24 mouse cellular contexts compared by ENCODE assay signal in genomic region chr6:142888346-142888745, GRCm38 (mm10).
DNase-seq lines count a peak whose midpoint lies in the region; TF ChIP-seq lines count a peak whose summit lies in the region.
"Had no signal": no experiment of that assay in that cellular context is flagged by ENCODE, and none has a peak within 500 bp of the region (broad histone marks: within the 10 kb centered on the region; RNA-seq: fewer than 3 reads in every experiment).

No protein-coding gene starts in this region.

- H3K36me3 ChIP-seq in thymus, adult 2 months (ENCODE audit: control insufficient read depth, insufficient read depth, low read length) = no peaks in the 10 kb centered on the region
- peaks cover 2% of the 10 kb centered on the region; the same call in 1 of the 2 replicates for H3K36me3 ChIP-seq in ES-E14 (ENCODE audit: control insufficient read depth, insufficient read depth, low read length, poor library complexity, severe bottlenecking)
- H3K36me3 ChIP-seq: forebrain, embryonic 10.5 days; G1E; heart, embryonic 10.5 days; heart, embryonic 13.5 days had no signal

- H3K4me1 ChIP-seq in thymus, adult 2 months (replicated peaks; ENCODE audit: control insufficient read depth, insufficient read depth, low read length) = peaks cover 35% of the 10 kb centered on the region
- peaks cover 26 to 28% of the 10 kb centered on the region in 2 experiments for H3K4me1 ChIP-seq in ES-E14 (ENCODE audit: control insufficient read depth in 2 of 2, insufficient read depth in 2 of 2, low read length in 2 of 2, poor library complexity in 1 of 2)
- H3K4me1 ChIP-seq: forebrain, embryonic 13.5 days had no signal

- 75% methylated on average over 6 of the region's 6 CpGs for WGBS in thymus, adult 2 months

- in situ Hi-C loops in ES-E14 (cut with MboI; ENCODE audit: low sequenced_read_pairs in 2 of 2, unreplicated experiment in 2 of 2) = no loop called here

- H3K9ac ChIP-seq in ES-E14 (ENCODE audit: insufficient read depth, low read depth, low read length, poor library complexity, severe bottlenecking) = no peak overlapping the region
- H3K9ac ChIP-seq: forebrain, embryonic 13.5 days; heart, embryonic 13.5 days; hindbrain, embryonic 14.5 days had no signal

- no peak overlapping the region for H3K4me3 ChIP-seq in thymus, adult 2 months (ENCODE audit: control insufficient read depth, insufficient read depth, low read length)
- no peak overlapping the region for H3K4me3 ChIP-seq in ES-E14 (ENCODE audit: insufficient read depth in 1 of 2, low read depth in 1 of 2, low read length in 2 of 2, poor library complexity in 1 of 2, severe bottlenecking in 1 of 2)
- H3K4me3 ChIP-seq: forebrain, embryonic 10.5 days; forebrain, embryonic 13.5 days; gastrocnemius, adult 2 months; heart, embryonic 10.5 days; heart, embryonic 13.5 days had no signal

- no peaks in the 10 kb centered on the region for H3K27me3 ChIP-seq in thymus, adult 2 months (ENCODE audit: control insufficient read depth, insufficient read depth, low read length)
- H3K27me3 ChIP-seq: forebrain, embryonic 13.5 days; heart, embryonic 13.5 days; Patski had no signal

- H3K9me3 ChIP-seq in ES-E14 (ENCODE audit: control insufficient read depth, insufficient read depth, low read depth, low read length) = no peaks in the 10 kb centered on the region
- H3K9me3 ChIP-seq: forebrain, embryonic 10.5 days; forebrain, embryonic 13.5 days; G1E; heart, embryonic 10.5 days; heart, embryonic 13.5 days had no signal

- H3K27ac ChIP-seq in thymus, adult 2 months (ENCODE audit: control insufficient read depth, insufficient read depth, low read length) = peak overlapping the region; percentile 60
- H3K27ac ChIP-seq in ES-E14 (ENCODE audit: insufficient read depth, low read depth, low read length, poor library complexity, severe bottlenecking) = peak overlapping the region; percentile 23; the same call in 1 of the 2 replicates
- H3K27ac ChIP-seq: forebrain, embryonic 10.5 days; forebrain, embryonic 13.5 days; gastrocnemius, adult 2 months; heart, embryonic 10.5 days; heart, embryonic 13.5 days; hindbrain, embryonic 14.5 days; hindbrain, postnatal 0 days had no signal

- no peak for TF ChIP-seq CTCF in thymus, adult 2 months (IDR thresholded peaks at IDR 0.05; ENCODE audit: borderline replicate concordance, control insufficient read depth, extremely low read depth, insufficient read depth, low read length, poor library complexity)

- no peak for TF ChIP-seq POLR2A in thymus, adult 2 months (IDR thresholded peaks at IDR 0.05; ENCODE audit: control insufficient read depth, extremely low read depth, insufficient read depth, low read length, poor library complexity)

- DNase-seq in thymus, adult 2 months = no peak
- no peak for DNase-seq in thymus, postnatal 25 days
- DNase-seq in ES-CJ7 (ENCODE audit: low read depth, low spot score) (peak; percentile 75), ES-E14 (ENCODE audit: low read depth, low spot score) (peak; percentile 33), adipocyte (ENCODE audit: low spot score) (no peak)
- no peak for DNase-seq in frontal cortex, postnatal 36 days (ENCODE audit: low spot score in 2 of 2)
- DNase-seq: adrenal gland, postnatal 10 days; adrenal gland, postnatal 36 days; cerebellum, adult 18-20 months; cerebellum, adult 9-10 months; cerebellum, postnatal 14 days; gastrocnemius, adult 2 months; gastrocnemius, postnatal 14 days; heart, adult 18-20 months; heart, postnatal 14 days; heart, postnatal 4 days had no signal

TF ChIP-seq in ES-E14, 5 proteins besides CTCF, POLR2A, EP300 and RAD21:
- TF ChIP-seq MAFK (IDR thresholded peaks at IDR 0.05; ENCODE audit: insufficient read depth, low read depth, low read length) (no peak), ZC3H11A (IDR thresholded peaks at IDR 0.05; ENCODE audit: borderline replicate concordance, low read depth, low read length) (no peak), ZNF384 (IDR thresholded peaks at IDR 0.05; ENCODE audit: low read depth, low read length) (no peak), HCFC1 (IDR thresholded peaks at IDR 0.05; ENCODE audit: borderline replicate concordance, insufficient read depth, low read length) (no peak), CHD2 (IDR thresholded peaks at IDR 0.05; ENCODE audit: low read depth, low read length) (no peak)

Comparison
In these comparisons a context has a peak if more than half of its experiments do, and no peak if none do; other contexts are left out.
1. DNase-seq: peak in ES-CJ7 (single experiment) and ES-E14 (single experiment); none in thymus, adult 2 months (single experiment), thymus, postnatal 25 days (single experiment), adipocyte (single experiment) and frontal cortex, postnatal 36 days (0 of 2).